Mouse (Mus musculus) E14TG2a.4 (cell line): Measurements from ENCODE around the gene St6galnac3.

Source experiments
- CTCF ChIP-seq: conservative IDR thresholded peaks from 2 replicates; pipeline ENCODE4 v1.5.1; 2014; ENCODE audit warnings: low read length
- NANOG ChIP-seq: IDR thresholded peaks from 2 replicates; pipeline ENCODE4 v1.6.1; 2014; ENCODE audit warnings: borderline replicate concordance, low read length, mixed read lengths

- TF ChIP-seq CTCF (no peak), NANOG (no peak)
Measured at GRCm38 (mm10) chr3:153181242-153181641, 543.7 kb downstream of the St6galnac3 start.
